Mouse (Mus musculus) stomach, embryonic 16.5 days (tissue): Measurements from ENCODE around the gene Lrwd1. TPM values are rescaled to one million over a fixed set of nuclear protein-coding genes. Genes with fewer than 3 reads are reported as not detected.
A peak's percentile ranks its signal among the peaks of the same experiment; 100 is the strongest.
"Not testable (repeated sequence)": the region's sequence is repeated elsewhere in the genome, so short reads cannot be mapped to it uniquely, and the experiment has no call there.

Experiments used
- ATAC-seq: fragments of 200-750 bp; cut with Nextera tagmentation; 2 replicates; pipeline ENCODE4 v1.8.0; 2017; ENCODE audit warnings: moderate number of reproducible peaks, moderate TSS enrichment; ENCODE audit not compliant: insufficient read depth, low FRiP score
- H3K27ac ChIP-seq: fragments of 300-500 bp; sonication (generic); 2 replicates; pipeline ENCODE4 v1.5.1; 2014; ENCODE audit warnings: low read length
- H3K27me3 ChIP-seq: fragments of 300-500 bp; sonication (generic); 2 replicates; pipeline ENCODE4 v1.6.1; 2014; ENCODE audit warnings: low read length, control low read depth, mixed read lengths; ENCODE audit not compliant: control insufficient read depth, insufficient read depth
- H3K36me3 ChIP-seq: fragments of 300-500 bp; sonication (generic); 2 replicates; pipeline ENCODE4 v1.6.1; 2014; ENCODE audit warnings: low read length; ENCODE audit not compliant: control insufficient read depth, insufficient read depth
- H3K4me1 ChIP-seq: fragments of 300-500 bp; sonication (generic); 2 replicates; pipeline ENCODE4 v1.6.1; 2014; ENCODE audit warnings: low read length, control low read depth, mixed read lengths; ENCODE audit not compliant: control insufficient read depth, insufficient read depth
- H3K4me2 ChIP-seq: fragments of 300-500 bp; sonication (generic); 2 replicates; pipeline ENCODE4 v1.6.1; 2014; ENCODE audit warnings: low read depth, low read length, mixed read lengths
- H3K4me3 ChIP-seq: fragments of 300-500 bp; sonication (generic); replicated peaks from 2 replicates; pipeline ENCODE4 v1.5.1; 2014; ENCODE audit warnings: mild to moderate bottlenecking, low read length
- H3K9ac ChIP-seq: fragments of 300-500 bp; sonication (generic); 2 replicates; pipeline ENCODE4 v1.6.1; 2014; ENCODE audit warnings: low read length
- H3K9me3 ChIP-seq: fragments of 300-500 bp; sonication (generic); replicated peaks from 2 replicates; pipeline ENCODE4 v1.6.1; 2016; ENCODE audit warnings: low read length, control low read depth; ENCODE audit not compliant: control insufficient read depth
- WGBS: fragments of 180-500 bp; shearing (Covaris S2); extraction: QIAGEN DNeasy Blood & Tissue Kit; methylation state at CpG from one replicate; pipeline ENCODE4 v1.1.7; 2014; 5-methylcytosine and 5-hydroxymethylcytosine counted together
- polyA plus RNA-seq: library from polyadenylated mRNA; unstranded; fragments of >200 nt; fragmentation: Nextera tagmentation; extraction: Ambion mirVana; gene quantifications from 2 replicates; pipeline ENCODE4 v1.2.1, GENCODE M21; 2015

The Lrwd1 gene
- polyA plus RNA-seq, 1 experiment from 2014 or later: 26.3 TPM

GRCm38 (mm10) chr5:136171363-136172341, 35.8 kb upstream of the Lrwd1 start:
- Histone ChIP-seq H3K4me2 (peak overlapping the region; percentile 98), H3K9ac (peak overlapping the region; percentile 76), H3K9me3 (no peaks in the 10 kb centered on the region), H3K27me3 (no peaks in the 10 kb centered on the region), H3K4me3 (peak overlapping the region; percentile 66), H3K4me1 (peaks cover 12% of the 10 kb centered on the region), H3K36me3 (no peaks in the 10 kb centered on the region), H3K27ac (peak overlapping the region; percentile 70)
- ATAC-seq: no peak
- WGBS: 26% methylated on average over 17 of the region's 17 CpGs

GRCm38 (mm10) chr5:136170512-136171362, 34.9 kb upstream of the Lrwd1 start, which contains the start of gene Orai2:
Gene Orai2 (minus strand): TSS chr5:136170713.
- Histone ChIP-seq H3K27me3 (no peaks in the 10 kb centered on the region), H3K36me3 (no peaks in the 10 kb centered on the region), H3K4me2 (peak within 1 kb of the TSS; percentile 98), H3K27ac (peak within 1 kb of the TSS; percentile 70), H3K9me3 (no peaks in the 10 kb centered on the region), H3K4me3 (peak within 1 kb of the TSS; percentile 66), H3K9ac (peak within 1 kb of the TSS; percentile 76), H3K4me1 (peaks cover 12% of the 10 kb centered on the region)
- 2% methylated on average over 49 of the region's 49 CpGs for WGBS
- ATAC-seq: peak; percentile 81

GRCm38 (mm10) chr5:136169626-136170511, 34.0 kb upstream of the Lrwd1 start:
- Histone ChIP-seq H3K36me3 (no peaks in the 10 kb centered on the region), H3K4me3 (peak overlapping the region; percentile 66), H3K27ac (peak overlapping the region; percentile 27), H3K4me1 (peaks cover 12% of the 10 kb centered on the region), H3K9me3 (no peaks in the 10 kb centered on the region), H3K27me3 (no peaks in the 10 kb centered on the region), H3K4me2 (peak overlapping the region; percentile 98), H3K9ac (peak overlapping the region; percentile 76)
- WGBS: 11% methylated on average over 15 of the region's 15 CpGs
- ATAC-seq: peak; percentile 14; the same call in 1 of the 2 replicates

- no peak overlapping the region for H3K27ac ChIP-seq
- no peaks in the 10 kb centered on the region for H3K9me3 ChIP-seq
- no peak for ATAC-seq
- H3K4me1 ChIP-seq: peaks cover 12% of the 10 kb centered on the region
- 95% methylated on average over 3 of the region's 3 CpGs for WGBS
- H3K4me2 ChIP-seq: no peak overlapping the region
- no peak overlapping the region for H3K9ac ChIP-seq
- H3K4me3 ChIP-seq: no peak overlapping the region
- no peaks in the 10 kb centered on the region for H3K27me3 ChIP-seq
- no peaks in the 10 kb centered on the region for H3K36me3 ChIP-seq
Observed at GRCm38 (mm10) chr5:136168071-136168470, 32.2 kb upstream of the Lrwd1 start.

GRCm38 (mm10) chr5:136167296-136167695, 31.4 kb upstream of the Lrwd1 start:
- Histone ChIP-seq H3K4me2 (no peak overlapping the region), H3K4me1 (peaks cover 12% of the 10 kb centered on the region), H3K27ac (no peak overlapping the region), H3K27me3 (no peaks in the 10 kb centered on the region), H3K4me3 (no peak overlapping the region), H3K9ac (no peak overlapping the region), H3K36me3 (no peaks in the 10 kb centered on the region), H3K9me3 (no peaks in the 10 kb centered on the region)
- 87% methylated on average over 4 of the region's 4 CpGs for WGBS
- ATAC-seq: no peak

- no peak overlapping the region for H3K27ac ChIP-seq
- H3K9ac ChIP-seq: no peak overlapping the region
- 79% methylated on average over 8 of the region's 8 CpGs for WGBS
- H3K9me3 ChIP-seq: no peaks in the 10 kb centered on the region
- H3K4me3 ChIP-seq: no peak overlapping the region
- no peak overlapping the region for H3K4me2 ChIP-seq
- no peak for ATAC-seq
- no peaks in the 10 kb centered on the region for H3K27me3 ChIP-seq
- H3K36me3 ChIP-seq: no peaks in the 10 kb centered on the region
- H3K4me1 ChIP-seq: no peaks in the 10 kb centered on the region; the same call in 1 of the 2 replicates
Observed at GRCm38 (mm10) chr5:136165246-136165645, 29.4 kb upstream of the Lrwd1 start.

- H3K27ac ChIP-seq: no peak overlapping the region
- H3K4me3 ChIP-seq: no peak overlapping the region
- H3K9ac ChIP-seq: no peak overlapping the region
- no peak for ATAC-seq
- H3K27me3 ChIP-seq: no peaks in the 10 kb centered on the region
- H3K36me3 ChIP-seq: no peaks in the 10 kb centered on the region
- 77% methylated on average over 11 of the region's 11 CpGs for WGBS
- H3K4me2 ChIP-seq: no peak overlapping the region
- H3K4me1 ChIP-seq: no peaks in the 10 kb centered on the region
- no peaks in the 10 kb centered on the region for H3K9me3 ChIP-seq
Observed at GRCm38 (mm10) chr5:136163807-136164474, 28.1 kb upstream of the Lrwd1 start.

- H3K27ac ChIP-seq, H3K9me3 ChIP-seq, ATAC-seq, H3K4me1 ChIP-seq, H3K4me3 ChIP-seq, H3K27me3 ChIP-seq, H3K9ac ChIP-seq, H3K4me2 ChIP-seq, H3K36me3 ChIP-seq: not testable (repeated sequence)
- 87% methylated on average over 11 of the region's 12 CpGs for WGBS
Observed at GRCm38 (mm10) chr5:136160084-136160483, 24.2 kb upstream of the Lrwd1 start.
